Mouse (Mus musculus): ENCODE data around the gene Copg1. TPM values are rescaled to one million over a fixed set of nuclear protein-coding genes. Genes with fewer than 3 reads are reported as not detected.
"Not testable (repeated sequence)": the region's sequence is repeated elsewhere in the genome, so short reads cannot be mapped to it uniquely, and the experiment has no call there.

Copg1 gene
- polyA plus RNA-seq, 1 experiment = 62.5 TPM

DNA sequence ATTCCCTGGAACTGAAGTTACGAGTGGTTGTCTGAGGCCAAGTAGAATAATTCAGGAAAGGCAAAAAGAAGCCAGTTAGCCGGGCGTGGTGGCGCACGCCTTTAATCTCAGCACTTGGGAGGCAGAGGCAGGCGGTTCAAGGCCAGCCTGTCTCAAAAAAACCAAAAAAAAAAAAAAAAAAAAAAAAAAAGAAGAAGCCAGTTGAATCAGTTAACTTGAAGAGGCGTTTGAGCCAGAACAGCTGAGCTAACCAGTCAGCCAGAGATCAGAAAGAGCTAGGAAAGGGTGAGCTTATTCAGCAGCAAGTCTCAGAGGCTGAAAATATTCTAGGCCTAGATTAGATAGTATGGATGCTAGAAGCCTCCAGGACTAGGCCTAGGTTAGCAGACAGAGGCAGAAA is 54.6 kb downstream of the Copg1 start:
- no peak overlapping the region for H3K27ac ChIP-seq (ENCODE audit: insufficient read depth, low read depth, low read length)
- no peaks in the 10 kb centered on the region for H3K27me3 ChIP-seq (ENCODE audit: control insufficient read depth, insufficient read depth, low read length)
- WGBS = 75% methylated on average over 7 of the region's 7 CpGs
- TF ChIP-seq POLR2A (IDR thresholded peaks at IDR 0.05; ENCODE audit: low read depth, low read length) (no peak), CTCF (IDR thresholded peaks at IDR 0.05; ENCODE audit: extremely low read depth, insufficient read length, insufficient replicate concordance, low read depth, low read length) (no peak)
- no peaks in the 10 kb centered on the region for H3K36me3 ChIP-seq (ENCODE audit: control insufficient read depth, insufficient read depth, low read length)
- 0 out of 2 replicates have a peak, but pooled peaks cover 1% of the 10 kb centered on the region for H3K4me1 ChIP-seq (ENCODE audit: control insufficient read depth, insufficient read depth, insufficient read length, low read length)
- no peak overlapping the region for H3K4me3 ChIP-seq (ENCODE audit: low read depth, low read length)

DNA sequence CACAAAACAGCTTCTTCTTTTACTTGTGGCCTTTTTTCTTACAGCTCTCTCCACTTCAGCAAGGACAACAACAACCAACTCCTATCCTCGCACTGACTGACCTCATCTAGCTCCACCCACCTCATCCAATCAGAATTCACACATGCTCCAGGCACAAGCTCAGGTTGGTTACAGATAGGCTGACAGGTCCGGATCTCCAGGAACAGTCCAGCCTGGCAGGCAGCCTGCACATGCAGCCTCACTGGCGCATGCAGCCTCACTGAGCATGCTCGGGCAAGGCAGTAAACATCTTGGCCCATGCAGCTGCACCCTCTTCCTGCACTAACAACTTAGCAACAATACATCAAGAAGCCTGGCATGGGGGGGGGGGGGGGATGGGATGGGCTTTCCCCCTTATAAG is 74.8 kb downstream of the Copg1 start:
- H3K27me3 ChIP-seq (ENCODE audit: control insufficient read depth, insufficient read depth, low read length); H3K27ac ChIP-seq (ENCODE audit: insufficient read depth, low read depth, low read length); H3K36me3 ChIP-seq (ENCODE audit: control insufficient read depth, insufficient read depth, low read length); H3K4me1 ChIP-seq (ENCODE audit: control insufficient read depth, insufficient read depth, insufficient read length, low read length); H3K4me3 ChIP-seq (ENCODE audit: low read depth, low read length): not testable (repeated sequence)
- 46% methylated on average over 4 of the region's 4 CpGs for WGBS

Other genes with a start within 250 kb of the Copg1 start
- 1.7 and 3.0 TPM in 2 replicates for gene Aplf, start 215.6 kb upstream of the Copg1 start, polyA plus RNA-seq (2012; rRNA removed)
- 2.6 and 4.0 TPM in 2 replicates for gene Efcc1, start 156.9 kb upstream of the Copg1 start, polyA plus RNA-seq (2012; rRNA removed)
- 1.7 TPM in 1 of 2 replicates, not detected in the other for gene Gp9, start 109.7 kb upstream of the Copg1 start, polyA plus RNA-seq (2012; rRNA removed)
- gene Rab43, start 75.7 kb upstream of the Copg1 start, polyA plus RNA-seq (2012; rRNA removed) = 47.2 and 58.4 TPM in 2 replicates
- gene Gm45140, start 52.0 kb upstream of the Copg1 start, polyA plus RNA-seq (2012; rRNA removed) = 0.34 and 0.47 TPM in 2 replicates
- gene Isy1, start 49.0 kb upstream of the Copg1 start, polyA plus RNA-seq (2012; rRNA removed) = 2.2 and 6.7 TPM in 2 replicates
- 63.8 and 77.3 TPM in 2 replicates for gene Cnbp, start 36.7 kb upstream of the Copg1 start, polyA plus RNA-seq (2012; rRNA removed)
- 6.5 and 19.8 TPM in 2 replicates for gene Hmces, start 26.1 kb downstream of the Copg1 start, polyA plus RNA-seq (2012; rRNA removed)
- 5.9 and 10.9 TPM in 2 replicates for gene H1fx, start 93.8 kb downstream of the Copg1 start, polyA plus RNA-seq (2012; rRNA removed)
- 43.8 and 78.5 TPM in 2 replicates for gene Rab7, start 157.5 kb downstream of the Copg1 start, polyA plus RNA-seq (2012; rRNA removed)
- gene Rpn1, start 196.7 kb downstream of the Copg1 start, polyA plus RNA-seq (2012; rRNA removed) = 90.9 and 104 TPM in 2 replicates

Data from small intestine, adult 2 months (tissue).